Mouse (Mus musculus): ENCODE results near the gene Rpusd1.

DNA sequence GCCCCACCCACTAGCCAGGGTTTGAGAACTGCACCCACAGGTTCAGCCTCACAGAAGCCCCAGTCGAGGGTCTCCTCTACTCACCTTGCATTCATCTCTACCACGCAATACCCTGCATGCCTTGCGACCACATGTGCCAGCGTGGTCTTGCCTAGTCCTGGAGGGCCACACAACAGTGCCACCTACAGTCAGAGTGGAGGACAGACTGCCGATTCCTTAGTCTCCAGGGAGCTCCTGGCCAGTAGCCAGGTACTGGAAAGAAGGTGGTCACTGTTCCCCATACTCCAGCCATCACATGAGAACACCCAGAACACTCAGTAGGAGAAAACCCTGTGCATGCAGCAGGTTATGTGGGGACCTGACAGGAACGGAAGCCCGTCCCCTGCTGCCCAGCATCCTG lies 3.6 kb upstream of the Rpusd1 start:
- TF ChIP-seq CTCF (conservative IDR thresholded peaks at IDR 0.05; ENCODE audit: low read length): peak; percentile 59
- TF ChIP-seq NANOG (IDR thresholded peaks at IDR 0.05; ENCODE audit: borderline replicate concordance, low read length): no peak
